In the genomic region with DNA sequence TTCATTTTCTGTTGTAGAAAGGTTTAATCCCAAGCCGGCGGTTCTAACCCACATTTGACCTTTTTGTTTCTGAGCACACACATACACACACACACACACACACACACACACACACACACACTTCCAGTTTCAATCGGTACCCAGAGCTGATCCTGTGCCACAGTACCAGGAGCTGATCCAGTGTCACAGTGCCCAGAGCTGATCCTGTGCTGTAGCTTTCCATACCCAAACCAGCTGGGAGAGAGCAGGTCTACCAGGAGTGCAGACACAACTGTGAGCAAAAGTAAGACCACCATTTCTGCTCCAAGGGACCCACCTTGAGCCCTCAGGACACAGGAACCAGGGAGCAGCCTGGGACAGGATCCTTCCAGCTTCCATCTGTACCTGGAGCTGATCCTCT, we compare ENCODE assay signal across 30 mouse cellular contexts. TPM values are rescaled to one million over a fixed set of nuclear protein-coding genes. Genes with fewer than 3 reads are reported as not detected.
A peak's percentile ranks its signal among the peaks of the same experiment; 100 is the strongest.
DNase-seq lines count a peak whose midpoint lies in the region; ATAC-seq lines count a peak whose summit lies in the region.
"Had no signal": no experiment of that assay in that cellular context is flagged by ENCODE, and none has a peak within 500 bp of the region (broad histone marks: within the 10 kb centered on the region; RNA-seq: fewer than 3 reads in every experiment).

No protein-coding gene starts in this region.

- ATAC-seq in hindbrain, embryonic 12.5 days (ENCODE audit: low FRiP score): 0 out of 2 replicates have a peak, but pooled peaks have one; percentile 51
- no peak for ATAC-seq in hindbrain, embryonic 11.5 days (ENCODE audit: low FRiP score)
- ATAC-seq in limb, embryonic 11.5 days (ENCODE audit: insufficient number of reproducible peaks, low FRiP score, low TSS enrichment, low read depth): no peak
- ATAC-seq in stomach, embryonic 16.5 days (ENCODE audit: insufficient read depth, low FRiP score): 0 out of 2 replicates have a peak, but pooled peaks have one; percentile 48
- ATAC-seq: CD4-positive, CD25-positive, alpha-beta regulatory T cell, adult 4 months; forebrain, embryonic 16.5 days; inflammation-experienced regulatory T-cells, adult 6 months; liver, postnatal 0 days; lung, postnatal 0 days; Patski had no signal

- H3K27ac ChIP-seq in heart, embryonic 10.5 days: no peak overlapping the region
- no peak overlapping the region for H3K27ac ChIP-seq in hindbrain, embryonic 12.5 days
- no peak overlapping the region for H3K27ac ChIP-seq in hindbrain, embryonic 11.5 days (ENCODE audit: low read depth, low read length)
- H3K27ac ChIP-seq in limb, embryonic 11.5 days (replicated peaks; ENCODE audit: low read depth, low read length): no peak overlapping the region
- no peak overlapping the region for H3K27ac ChIP-seq in limb, embryonic 10.5 days
- no peak overlapping the region for H3K27ac ChIP-seq in stomach, embryonic 16.5 days (ENCODE audit: low read length)
- H3K27ac ChIP-seq: forebrain, embryonic 10.5 days; layer of hippocampus, adult 2 months; limb, embryonic 12.5 days; macrophage; neural tube, embryonic 12.5 days had no signal

- no peaks in the 10 kb centered on the region for H3K4me1 ChIP-seq in heart, embryonic 10.5 days
- H3K4me1 ChIP-seq in hindbrain, embryonic 12.5 days: no peaks in the 10 kb centered on the region
- no peaks in the 10 kb centered on the region for H3K4me1 ChIP-seq in hindbrain, embryonic 11.5 days (replicated peaks; ENCODE audit: control insufficient read depth, insufficient read depth, low read length)
- no peaks in the 10 kb centered on the region for H3K4me1 ChIP-seq in limb, embryonic 11.5 days (ENCODE audit: control insufficient read depth, insufficient read depth, low read length)
- no peaks in the 10 kb centered on the region for H3K4me1 ChIP-seq in limb, embryonic 10.5 days
- no peaks in the 10 kb centered on the region for H3K4me1 ChIP-seq in stomach, embryonic 16.5 days (ENCODE audit: control insufficient read depth, insufficient read depth, low read length)
- H3K4me1 ChIP-seq: forebrain, embryonic 10.5 days; limb, embryonic 12.5 days; neural tube, embryonic 12.5 days had no signal

- intact Hi-C loops in heart, postnatal 36 days (cut with DNase I): no loop called here

- WGBS in heart, embryonic 10.5 days: 76% methylated on average over 3 of the region's 3 CpGs
- 87% methylated on average over 3 of the region's 3 CpGs for WGBS in hindbrain, embryonic 12.5 days
- 93% methylated on average over 3 of the region's 3 CpGs for WGBS in hindbrain, embryonic 11.5 days
- WGBS in limb, embryonic 11.5 days: 92% methylated on average over 3 of the region's 3 CpGs
- WGBS in limb, embryonic 10.5 days: 93% methylated on average over 3 of the region's 3 CpGs
- WGBS in stomach, embryonic 16.5 days: 84% methylated on average over 3 of the region's 3 CpGs

- no peaks in the 10 kb centered on the region for H3K36me3 ChIP-seq in heart, embryonic 10.5 days
- no peaks in the 10 kb centered on the region for H3K36me3 ChIP-seq in hindbrain, embryonic 12.5 days
- H3K36me3 ChIP-seq in hindbrain, embryonic 11.5 days (ENCODE audit: control insufficient read depth, insufficient read depth, low read length): no peaks in the 10 kb centered on the region
- no peaks in the 10 kb centered on the region for H3K36me3 ChIP-seq in limb, embryonic 11.5 days (ENCODE audit: control insufficient read depth, insufficient read depth, low read length)
- no peaks in the 10 kb centered on the region for H3K36me3 ChIP-seq in limb, embryonic 10.5 days
- no peaks in the 10 kb centered on the region for H3K36me3 ChIP-seq in stomach, embryonic 16.5 days (ENCODE audit: control insufficient read depth, insufficient read depth, low read length)
- H3K36me3 ChIP-seq: forebrain, embryonic 10.5 days; limb, embryonic 12.5 days; neural tube, embryonic 12.5 days had no signal

- H3K4me3 ChIP-seq in heart, embryonic 10.5 days: no peak overlapping the region
- no peak overlapping the region for H3K4me3 ChIP-seq in hindbrain, embryonic 12.5 days
- H3K4me3 ChIP-seq in hindbrain, embryonic 11.5 days (ENCODE audit: low read depth, low read length): no peak overlapping the region
- H3K4me3 ChIP-seq in limb, embryonic 11.5 days (ENCODE audit: low read depth, low read length): no peak overlapping the region
- no peak overlapping the region for H3K4me3 ChIP-seq in limb, embryonic 10.5 days
- no peak overlapping the region for H3K4me3 ChIP-seq in stomach, embryonic 16.5 days (replicated peaks; ENCODE audit: low read length)
- H3K4me3 ChIP-seq: forebrain, embryonic 10.5 days; layer of hippocampus, adult 2 months; limb, embryonic 12.5 days; neural tube, embryonic 12.5 days had no signal

- no peaks in the 10 kb centered on the region for H3K27me3 ChIP-seq in heart, embryonic 10.5 days (ENCODE audit: insufficient read depth, poor library complexity, severe bottlenecking)
- H3K27me3 ChIP-seq in hindbrain, embryonic 12.5 days: no peaks in the 10 kb centered on the region
- H3K27me3 ChIP-seq in hindbrain, embryonic 11.5 days (ENCODE audit: control insufficient read depth, insufficient read depth, low read length): no peaks in the 10 kb centered on the region
- H3K27me3 ChIP-seq in limb, embryonic 11.5 days (ENCODE audit: control insufficient read depth, insufficient read depth, low read length): no peaks in the 10 kb centered on the region
- no peaks in the 10 kb centered on the region for H3K27me3 ChIP-seq in limb, embryonic 10.5 days (ENCODE audit: low read depth, poor library complexity, severe bottlenecking)
- H3K27me3 ChIP-seq in stomach, embryonic 16.5 days (ENCODE audit: control insufficient read depth, insufficient read depth, low read length): no peaks in the 10 kb centered on the region
- H3K27me3 ChIP-seq: limb, embryonic 12.5 days; neural tube, embryonic 12.5 days; Patski had no signal

- peaks cover 66% of the 10 kb centered on the region for H3K9me3 ChIP-seq in heart, embryonic 10.5 days
- H3K9me3 ChIP-seq in hindbrain, embryonic 12.5 days (replicated peaks): peaks cover 65% of the 10 kb centered on the region
- peaks cover 41% of the 10 kb centered on the region for H3K9me3 ChIP-seq in hindbrain, embryonic 11.5 days (ENCODE audit: control insufficient read depth, low read length)
- H3K9me3 ChIP-seq in limb, embryonic 11.5 days (ENCODE audit: control insufficient read depth, low read length): peaks cover 49% of the 10 kb centered on the region
- H3K9me3 ChIP-seq in limb, embryonic 10.5 days (replicated peaks): peaks cover 52% of the 10 kb centered on the region
- peaks cover 37% of the 10 kb centered on the region for H3K9me3 ChIP-seq in stomach, embryonic 16.5 days (replicated peaks; ENCODE audit: control insufficient read depth, low read length)

- no peak overlapping the region for H3K4me2 ChIP-seq in hindbrain, embryonic 12.5 days (replicated peaks)
- no peak overlapping the region for H3K4me2 ChIP-seq in hindbrain, embryonic 11.5 days (replicated peaks; ENCODE audit: low read depth, low read length)
- H3K4me2 ChIP-seq in limb, embryonic 11.5 days (ENCODE audit: low read depth, severe bottlenecking): no peak overlapping the region
- H3K4me2 ChIP-seq in stomach, embryonic 16.5 days (ENCODE audit: low read depth, low read length): no peak overlapping the region
- H3K4me2 ChIP-seq: heart, embryonic 11.5 days; limb, embryonic 12.5 days; liver, embryonic 11.5 days; neural tube, embryonic 12.5 days had no signal

- H3K9ac ChIP-seq in hindbrain, embryonic 12.5 days: no peak overlapping the region
- no peak overlapping the region for H3K9ac ChIP-seq in hindbrain, embryonic 11.5 days (ENCODE audit: low read depth, low read length)
- H3K9ac ChIP-seq in limb, embryonic 11.5 days (ENCODE audit: low read length): no peak overlapping the region
- H3K9ac ChIP-seq in stomach, embryonic 16.5 days (ENCODE audit: low read length): no peak overlapping the region
- H3K9ac ChIP-seq: limb, embryonic 12.5 days; liver, postnatal 0 days; neural tube, embryonic 12.5 days had no signal

- peak; percentile 74 for DNase-seq in heart, embryonic 10.5 days (ENCODE audit: low spot score)
- no peak for DNase-seq in heart, postnatal 36 days
- DNase-seq in hindbrain, embryonic 11.5 days (ENCODE audit: low spot score): no peak
- peak; percentile 18 for DNase-seq in limb, embryonic 11.5 days (ENCODE audit: low spot score)
- no peak for DNase-seq in limb, embryonic 10.5 days (ENCODE audit: low spot score)
- DNase-seq: adrenal gland, adult 2 months; cerebellum, adult 11 months; cerebellum, adult 9-11 months; gastrocnemius, postnatal 25 days; kidney, adult 2 months; kidney, postnatal 25 days; liver, postnatal 0 days; right cerebral cortex, postnatal 14 days had no signal

RNA-seq across cellular contexts. Expression of a gene that starts 58.3 kb away (rescaled TPM):
- polyA plus RNA-seq in heart, embryonic 10.5 days (2016; fragmentation: Nextera tagmentation; extraction: Ambion mirVana): not detected in 2 replicates
- not detected for total RNA-seq in heart, postnatal 36 days (2021)
- polyA plus RNA-seq in hindbrain, embryonic 12.5 days (2016; fragmentation: Nextera tagmentation; extraction: Ambion mirVana): not detected in 2 replicates
- not detected in 2 replicates for polyA plus RNA-seq in hindbrain, embryonic 11.5 days (2014; fragmentation: Nextera tagmentation; extraction: Ambion mirVana)
- polyA plus RNA-seq in limb, embryonic 11.5 days (2014; fragmentation: Nextera tagmentation; extraction: Ambion mirVana): not detected in 2 replicates
- not detected in 2 replicates for polyA plus RNA-seq in limb, embryonic 10.5 days (2016; fragmentation: Nextera tagmentation; extraction: Ambion mirVana)
- polyA plus RNA-seq in stomach, embryonic 16.5 days (2015; fragmentation: Nextera tagmentation; extraction: Ambion mirVana): not detected in 2 replicates
- total RNA-seq: adrenal gland, adult 2 months; adrenal gland, postnatal 4 days; common myeloid progenitor, adult 5-6 weeks; gastrocnemius, postnatal 25 days; layer of hippocampus, adult 2 months; layer of hippocampus, postnatal 25 days had no signal
- polyA plus RNA-seq: adrenal gland, adult 2 months; CD4-positive, CD25-positive, alpha-beta regulatory T cell, adult 4 months; forebrain, embryonic 10.5 days; forebrain, embryonic 16.5 days; heart, embryonic 11.5 days; inflammation-experienced regulatory T-cells, adult 6 months; kidney, adult 2 months; limb, embryonic 12.5 days; liver, embryonic 11.5 days; liver, postnatal 0 days; lung, postnatal 0 days; macrophage; neural tube, embryonic 12.5 days; Patski had no signal

Comparison
In these comparisons a context has a peak if more than half of its experiments do, and no peak if none do; other contexts are left out.
1. DNase-seq: peak in heart, embryonic 10.5 days (single experiment) and limb, embryonic 11.5 days (single experiment); none in heart, postnatal 36 days (0 of 2), hindbrain, embryonic 11.5 days (single experiment) and limb, embryonic 10.5 days (single experiment).
2. ATAC-seq: peak in hindbrain, embryonic 12.5 days (single experiment) and stomach, embryonic 16.5 days (single experiment); none in hindbrain, embryonic 11.5 days (single experiment) and limb, embryonic 11.5 days (single experiment).